Mouse (Mus musculus): Measurements from ENCODE around the gene Gm12166. TPM values are rescaled to one million over a fixed set of nuclear protein-coding genes. Genes with fewer than 3 reads are reported as not detected.

Gm12166 gene
- polyA plus RNA-seq (2021; fragmentation: Nextera tagmentation), result 17.4 and 20.8 TPM in 2 replicates
- long read RNA-seq, experiment 1, partial matches to known transcripts, result 0 of 2 reads
- long read RNA-seq, experiment 1, other reads (novel, unspliced or antisense), result 0 of 2 reads
- long read RNA-seq, experiment 2, transcript Gm12166-201 (1 exons, 958 nt), result major isoform, 7 of 7 reads
- long read RNA-seq, experiment 2, partial matches to known transcripts, result 0 of 7 reads
- long read RNA-seq, experiment 2, other reads (novel, unspliced or antisense), result 0 of 7 reads

DNA sequence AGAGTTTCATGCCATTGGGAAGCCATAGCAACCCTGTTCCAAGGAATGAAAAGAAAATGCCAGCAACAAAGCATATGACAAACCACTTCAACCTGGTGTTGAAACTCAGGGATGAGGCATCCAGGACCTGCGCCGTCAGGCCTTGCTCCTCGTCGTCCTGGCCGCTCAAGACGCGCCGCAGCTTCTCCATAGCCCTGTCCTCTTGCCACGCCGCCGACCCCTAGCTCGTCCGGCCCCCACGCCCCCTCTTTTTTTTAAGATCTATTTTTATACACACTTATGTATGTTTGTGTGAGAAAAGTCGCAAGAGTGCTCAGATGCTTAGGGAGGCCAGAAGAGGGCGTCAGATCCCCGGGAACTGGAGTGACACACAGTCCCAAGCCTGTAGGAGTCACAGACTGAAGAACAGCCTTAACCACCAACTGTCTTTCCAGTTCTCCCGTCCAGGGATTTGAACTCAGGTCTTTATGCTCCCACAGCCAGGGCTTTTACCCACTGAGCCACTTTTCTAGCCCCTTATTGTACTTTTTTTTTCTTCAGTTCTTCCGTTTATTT is at the start of gene Gm12166:
Gene Gm12166 (minus strand): TSS at position 217 of the 555 bp plus-strand sequence.

DNA sequence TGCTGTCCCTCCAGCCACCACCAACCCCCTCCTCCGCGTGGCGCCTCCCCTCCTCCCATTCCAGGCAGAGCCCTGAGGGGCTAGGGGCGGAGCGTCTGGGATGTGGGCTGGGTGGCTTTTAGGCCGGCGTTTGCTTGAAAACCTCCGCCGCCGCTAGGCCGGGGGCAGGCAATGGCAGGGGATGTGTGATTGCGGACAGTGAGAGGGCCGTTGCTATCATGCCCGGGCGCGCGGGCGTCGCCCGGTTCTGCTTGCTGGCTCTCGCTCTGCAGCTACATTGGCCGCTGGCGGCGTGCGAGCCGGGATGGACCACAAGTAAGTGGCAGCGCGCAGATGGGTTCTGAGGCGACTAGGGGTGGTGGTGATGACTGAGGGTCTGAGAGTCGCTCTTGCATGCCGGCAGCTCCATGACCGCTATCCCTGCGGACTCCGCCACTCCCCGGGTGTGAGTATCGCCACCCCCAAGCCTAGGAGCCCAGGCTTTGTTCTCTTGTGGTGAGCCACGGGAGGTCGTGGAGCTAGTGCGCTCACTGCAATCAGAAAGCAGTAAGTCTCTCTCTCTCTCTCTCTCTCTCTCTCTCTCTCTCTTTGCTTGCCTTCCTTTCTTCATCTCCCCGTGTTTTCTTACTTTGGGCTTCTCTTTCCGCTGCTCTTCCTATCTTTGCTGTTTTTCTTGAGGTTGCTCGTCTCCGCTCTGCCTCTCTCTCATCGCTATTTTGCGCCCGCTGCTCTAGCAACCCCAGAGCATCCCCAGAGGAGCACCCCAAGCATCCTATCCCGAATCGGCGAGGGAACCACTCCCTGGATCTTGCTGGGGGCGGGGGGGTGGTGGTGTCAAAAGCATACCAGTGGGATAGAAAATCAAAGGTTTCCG is 4.0 kb upstream of the Gm12166 start, which contains the start of gene Adam19:
Gene Adam19 (plus strand): TSS at position 97 of the 874 bp plus-strand sequence.

Other genes with a start within 250 kb of the Gm12166 start
- 7.0 and 8.9 TPM in 2 replicates for gene Clint1, start 200.3 kb downstream of the Gm12166 start, polyA plus RNA-seq (2021; fragmentation: Nextera tagmentation)
- 2.2 and 7.1 TPM in 2 replicates for gene Lsm11, start 107.4 kb downstream of the Gm12166 start, polyA plus RNA-seq (2021; fragmentation: Nextera tagmentation)
- gene Thg1l, start 96.8 kb downstream of the Gm12166 start, polyA plus RNA-seq (2021; fragmentation: Nextera tagmentation), result 6.3 and 12.7 TPM in 2 replicates
- gene Sox30, start 72.0 kb downstream of the Gm12166 start, polyA plus RNA-seq (2021; fragmentation: Nextera tagmentation), result 0.06 and 0.11 TPM in 2 replicates
- 1.2 and 1.9 TPM in 2 replicates for gene Adam19, start 3.7 kb upstream of the Gm12166 start, polyA plus RNA-seq (2021; fragmentation: Nextera tagmentation)
- 2.5 TPM in 2 replicates for gene Nipal4, start 114.2 kb upstream of the Gm12166 start, polyA plus RNA-seq (2021; fragmentation: Nextera tagmentation)
- 3.1 TPM in 2 replicates for gene Fndc9, start 183.2 kb upstream of the Gm12166 start, polyA plus RNA-seq (2021; fragmentation: Nextera tagmentation)